Mouse (Mus musculus) bone marrow macrophage, adult 2 months (primary cell): ENCODE results near the gene Rab42.

Experiments used
- CTCF ChIP-seq: IDR thresholded peaks from 2 replicates; pipeline ENCODE4 v1.5.1; 2012; ENCODE audit warnings: low read depth, mild to moderate bottlenecking, low read length, moderate library complexity
- POLR2A ChIP-seq: IDR thresholded peaks from 2 replicates; pipeline ENCODE4 v1.6.1; 2012; ENCODE audit warnings: mild to moderate bottlenecking, low read depth, low read length, borderline replicate concordance

- TF ChIP-seq POLR2A (no peak), CTCF (no peak)
These were observed 25.3 kb upstream of the Rab42 start for GRCm38 (mm10) chr4:132328391-132328982.
